Mouse (Mus musculus) splenic B cell, adult 2 months (primary cell): ENCODE data around the gene Sppl2a.
A peak's percentile ranks its signal among the peaks of the same experiment; 100 is the strongest.

Source experiments
- DNase-seq: peaks from one replicate; pipeline ENCODE4 v3.0.0-alpha.2; 2011; ENCODE audit warnings: low read depth, low spot score
- H3K27me3 ChIP-seq: 2 replicates; pipeline ENCODE4 v1.6.1; 2012; ENCODE audit warnings: mild to moderate bottlenecking, low read length, moderate library complexity, mixed read lengths; ENCODE audit not compliant: control insufficient read depth, poor library complexity, insufficient read depth, severe bottlenecking
- H3K36me3 ChIP-seq: 2 replicates; pipeline ENCODE4 v1.6.1; 2012; ENCODE audit warnings: mild to moderate bottlenecking, low read length, moderate library complexity, mixed read lengths; ENCODE audit not compliant: control insufficient read depth, poor library complexity, insufficient read depth, severe bottlenecking

Gene Sppl2a

DNA sequence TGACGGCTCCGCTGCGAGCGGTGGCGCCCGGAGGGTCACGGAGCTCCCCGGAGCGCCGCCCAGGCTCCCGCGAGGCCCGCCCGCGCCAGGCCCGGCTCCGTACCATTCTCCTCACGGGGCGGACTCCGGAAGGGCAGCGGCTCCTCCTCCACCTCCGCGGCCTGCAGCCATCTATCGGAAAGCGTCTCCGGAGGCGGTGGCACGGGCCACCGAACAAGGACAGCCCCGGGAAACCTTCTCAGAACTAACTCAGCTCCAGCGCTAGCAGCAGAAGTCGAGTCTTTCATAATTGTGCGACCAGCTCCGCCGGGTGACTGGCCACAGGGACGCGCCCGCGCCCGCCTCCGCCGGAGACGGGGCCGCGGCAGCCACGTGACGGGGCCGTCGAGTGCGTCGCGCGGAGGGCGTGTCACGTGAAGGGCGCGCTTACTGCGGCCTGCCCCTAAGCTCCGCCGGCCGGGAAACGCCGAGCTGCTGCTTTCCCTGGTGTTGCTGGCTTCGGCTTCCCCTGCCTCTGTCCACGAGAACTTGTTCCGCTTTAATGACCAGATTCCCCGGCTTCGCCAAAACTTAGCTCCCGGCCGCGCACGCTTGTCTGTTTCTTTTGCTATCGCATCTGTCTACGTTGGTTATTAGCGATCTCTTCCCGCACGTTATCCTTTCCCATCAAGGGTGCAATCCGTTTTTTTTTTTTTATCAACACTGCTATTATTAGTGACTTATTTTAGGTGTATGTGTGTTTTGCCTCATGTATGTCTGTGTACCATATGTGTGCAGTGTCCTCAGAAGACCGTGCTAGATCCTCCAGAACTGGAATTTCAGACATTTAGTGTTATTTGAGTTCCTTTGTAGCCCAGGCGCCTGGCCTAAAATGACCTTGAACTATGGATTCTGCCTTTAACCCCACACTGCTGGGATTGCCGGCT is 56.9 kb downstream of the Sppl2a start, which contains the start of gene Trpm7:
Gene Trpm7, minus strand, starts transcription at position 360 of the 926 bp plus-strand sequence.
- Histone ChIP-seq H3K27me3 (no peaks in the 10 kb centered on the region), H3K36me3 (no peaks in the 10 kb centered on the region)
- DNase-seq, result peak; percentile 92

DNA sequence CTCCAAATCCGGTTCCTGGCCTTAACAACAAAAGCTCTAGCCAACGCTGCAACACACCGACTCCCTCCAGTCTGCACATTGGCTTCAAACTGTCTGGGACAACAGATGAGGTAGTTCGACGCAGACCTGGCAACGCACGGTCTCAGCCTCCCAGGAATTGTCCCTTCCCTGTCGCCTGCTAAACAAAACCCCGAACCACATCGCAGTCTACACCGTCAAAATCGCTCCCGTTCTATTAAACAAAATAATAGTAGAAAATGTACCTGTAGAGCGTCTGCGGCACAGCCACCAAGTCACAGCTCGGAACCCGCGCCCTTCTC is 57.6 kb downstream of the Sppl2a start:
- no peaks in the 10 kb centered on the region for H3K27me3 ChIP-seq
- no peak for DNase-seq
- H3K36me3 ChIP-seq, result no peaks in the 10 kb centered on the region

DNA sequence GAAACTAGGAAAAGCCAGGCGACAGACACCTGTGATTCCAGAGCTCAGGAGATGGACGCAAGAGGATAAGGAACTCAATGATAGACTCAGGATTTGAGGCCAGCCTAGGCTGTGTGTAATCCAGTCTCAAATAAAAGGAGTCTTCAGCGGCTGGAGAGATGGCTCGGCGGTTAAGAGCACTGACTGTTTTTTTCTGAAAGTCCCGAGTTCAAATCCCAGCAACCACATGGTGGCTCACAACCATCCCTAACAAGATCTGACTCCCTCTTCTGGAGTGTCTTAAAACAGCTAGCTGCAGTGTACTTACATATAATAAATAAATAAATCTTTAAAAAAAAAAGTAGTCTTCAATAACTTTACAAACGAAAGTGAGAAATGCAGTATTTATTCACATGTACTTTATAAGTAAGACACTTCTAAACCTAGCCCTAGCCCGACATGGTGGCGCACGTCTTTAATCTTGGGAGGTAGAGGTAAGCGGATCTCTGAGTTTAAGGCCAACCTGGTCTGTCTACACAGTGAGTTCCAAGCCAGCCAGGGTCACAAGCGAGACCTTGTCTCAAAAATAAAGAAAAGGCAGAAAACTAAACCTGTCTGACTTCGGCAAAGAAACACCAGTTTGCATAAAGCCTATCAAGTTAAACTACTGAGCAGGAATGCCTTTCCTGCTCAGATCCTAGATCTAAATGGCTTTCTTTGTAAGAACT is 58.1 kb downstream of the Sppl2a start:
- no peaks in the 10 kb centered on the region for H3K36me3 ChIP-seq
- DNase-seq, result peak; percentile 36
- H3K27me3 ChIP-seq, result no peaks in the 10 kb centered on the region

DNA sequence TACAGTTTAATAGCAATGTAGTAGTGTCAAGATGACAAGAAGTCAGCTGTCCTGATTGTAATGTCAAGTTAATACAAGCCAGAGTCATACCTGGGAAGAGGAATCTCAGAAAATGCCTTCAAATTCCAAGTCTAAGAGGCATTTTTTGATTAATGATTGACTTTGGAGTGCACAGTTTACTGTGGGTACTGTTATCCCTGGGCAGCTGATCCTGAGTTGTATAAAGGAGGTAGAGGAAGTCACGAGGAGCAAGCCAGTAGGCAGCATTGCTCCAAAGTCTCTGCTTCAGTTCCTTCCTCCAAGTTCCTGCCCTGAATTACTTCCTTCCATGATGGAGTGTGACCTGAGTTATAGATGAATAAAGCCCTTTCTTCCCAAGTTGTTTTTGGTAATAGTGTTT is 66.7 kb downstream of the Sppl2a start:
- DNase-seq, result no peak

DNA sequence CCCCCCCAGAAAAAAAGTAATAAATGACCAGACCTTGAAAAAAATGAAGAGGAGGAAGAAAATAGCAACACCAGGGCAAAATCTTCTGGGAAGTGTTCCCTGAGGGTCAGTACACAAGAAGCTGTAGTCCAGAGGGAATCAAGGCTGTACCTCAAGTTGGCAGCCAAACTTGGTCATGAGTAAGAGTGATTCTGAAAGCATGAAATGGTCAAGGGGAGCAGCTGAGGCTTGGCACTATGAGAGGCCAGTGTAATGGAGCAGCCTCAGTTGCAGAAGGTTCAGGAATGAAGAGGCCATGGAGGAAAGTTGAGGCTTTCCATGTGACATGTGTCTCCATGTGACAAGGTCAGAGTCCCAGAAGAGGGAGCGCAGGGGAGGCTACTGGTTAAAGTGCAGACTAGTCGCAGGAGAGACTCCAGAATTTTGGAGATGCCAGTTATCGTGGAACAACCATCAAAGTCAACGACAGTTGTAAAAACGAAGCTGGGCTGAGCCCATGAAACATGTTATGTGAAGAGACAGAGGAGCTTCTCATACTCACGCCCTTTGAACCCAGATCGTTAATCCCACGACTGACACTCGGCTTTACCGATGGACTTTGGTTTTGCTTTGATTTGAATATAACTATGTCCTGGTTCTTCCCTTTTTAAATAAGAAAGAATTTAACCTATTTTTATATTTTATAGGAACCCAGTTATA is 67.4 kb downstream of the Sppl2a start:
- H3K27me3 ChIP-seq, result no peaks in the 10 kb centered on the region
- no peak for DNase-seq
- H3K36me3 ChIP-seq, result no peaks in the 10 kb centered on the region

More for the DNA sequence above, 66.7 kb downstream of the Sppl2a start:
- Histone ChIP-seq H3K27me3 (no peaks in the 10 kb centered on the region), H3K36me3 (no peaks in the 10 kb centered on the region)

DNA sequence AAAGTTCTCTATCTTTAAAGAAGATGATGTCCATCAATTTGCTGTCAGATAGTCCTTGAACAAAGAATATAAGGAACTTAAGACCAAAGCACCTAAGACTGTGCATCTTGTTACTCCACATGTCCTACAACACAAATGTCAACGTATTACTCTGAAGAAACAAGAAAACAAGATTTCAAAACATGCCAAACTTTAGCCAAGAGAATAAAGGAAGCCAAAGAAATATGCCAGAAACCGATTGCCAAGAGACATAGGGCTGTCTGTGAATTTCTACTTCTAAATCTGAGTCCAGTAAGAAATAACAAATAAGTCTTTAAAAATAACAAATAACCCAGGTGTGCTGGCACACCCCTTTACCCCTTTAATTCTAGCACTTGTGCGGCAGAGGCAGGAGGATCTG is 68.0 kb downstream of the Sppl2a start:
- DNase-seq, result no peak
- H3K36me3 ChIP-seq, result no peaks in the 10 kb centered on the region
- no peaks in the 10 kb centered on the region for H3K27me3 ChIP-seq

DNA sequence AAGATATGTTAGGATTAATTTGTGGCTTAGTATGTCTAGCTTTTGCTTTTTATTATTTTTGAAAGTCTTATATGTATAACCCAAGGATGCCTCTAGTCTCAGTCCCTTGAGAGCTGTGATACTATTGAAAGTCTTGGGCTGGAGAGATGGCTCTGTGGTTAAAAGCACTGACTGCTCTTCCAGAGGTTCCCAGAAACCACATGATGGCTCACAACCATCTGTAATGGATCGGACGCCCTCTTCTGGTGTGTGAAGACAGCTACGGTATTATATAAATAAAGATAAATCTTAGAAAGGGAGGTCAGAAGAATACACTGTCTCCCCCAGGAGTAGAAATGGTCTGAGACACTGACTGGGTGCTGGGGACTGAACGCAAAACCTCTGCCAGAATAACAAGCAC is 88.3 kb downstream of the Sppl2a start:
- no peak for DNase-seq
- H3K27me3 ChIP-seq, result no peaks in the 10 kb centered on the region
- peaks cover 6% of the 10 kb centered on the region; the same call in 1 of the 2 replicates for H3K36me3 ChIP-seq
